Mouse (Mus musculus): ENCODE measurements at regions not wholly inside any gene's neighbourhood (a gene's known extent, or its start where the extent isn't known, plus 50 kb on each side); places are given as distances from the start of the nearest gene placed in this dataset.
A peak's percentile ranks its signal among the peaks of the same experiment; 100 is the strongest.

GRCm38 (mm10) chr5:18087919-18088445 is 125.6 kb downstream of the Gnat3 start:
- peaks cover 3 to 5% of the 10 kb centered on the region in 2 experiments; a peak in 2 of 4 replicates for H3K4me1 ChIP-seq (ENCODE audit: control insufficient read depth in 1 of 2, insufficient read depth in 2 of 2)
- H3K27ac ChIP-seq (ENCODE audit: insufficient read depth, low read depth) = no peak overlapping the region
- H3K4me2 ChIP-seq (ENCODE audit: insufficient read depth, low read depth, poor library complexity, severe bottlenecking) = peak overlapping the region; percentile 62
- peak; percentile 82 for DNase-seq (ENCODE audit: extremely low read depth)
- in situ Hi-C loops (cut with MboI; ENCODE audit: low pct_ligation_motif_present, low pct_unique_long_range_greater_than_20kb, low sequenced_read_pairs) (loop anchor here (25.0 kb wide), 1 partner anchor 349 kb away; no protein-coding TSS in a partner anchor), dilution Hi-C loops (cut with MboI; ENCODE audit: extremely low pct_ligation_motif_present, extremely low pct_unique_long_range_greater_than_20kb, low sequenced_read_pairs) (no loop called here)
- no peak overlapping the region for H3K4me3 ChIP-seq (replicated peaks in 1 of 3; ENCODE audit: low read depth in 2 of 3, low read length in 2 of 3, poor library complexity in 1 of 3)
- H3K27me3 ChIP-seq (replicated peaks) = no peaks in the 10 kb centered on the region
- no peaks in the 10 kb centered on the region for H3K9me3 ChIP-seq (replicated peaks; ENCODE audit: low read length)
- H3K9ac ChIP-seq (ENCODE audit: insufficient read depth, low read depth) = no peak overlapping the region
- no peaks in the 10 kb centered on the region for H3K79me2 ChIP-seq (replicated peaks; ENCODE audit: control insufficient read depth, extremely low read depth, insufficient read depth, poor library complexity, severe bottlenecking)
- no peaks in the 10 kb centered on the region for H3K36me3 ChIP-seq (replicated peaks in 1 of 2; ENCODE audit: control insufficient read depth in 1 of 2, insufficient read depth in 1 of 2, low read length in 1 of 2)
- TF ChIP-seq JUND (conservative IDR thresholded peaks at IDR 0.05; ENCODE audit: low read depth, low read length) (0 out of 2 replicates have a peak, but pooled peaks have one; percentile 15), CTCF (conservative IDR thresholded peaks at IDR 0.05 in 1 of 2, IDR thresholded peaks at IDR 0.05 in 1 of 2; ENCODE audit: low read depth in 2 of 2, low read length in 2 of 2) (peak; percentile 55 to 69; a peak in 3 of 4 replicates), MEF2A (IDR thresholded peaks at IDR 0.05; ENCODE audit: borderline replicate concordance, low read depth, low read length) (0 out of 2 replicates have a peak, but pooled peaks have one; percentile 20), RAD21 (IDR thresholded peaks at IDR 0.05; ENCODE audit: low read depth, low read length) (peak; percentile 19), HCFC1 (IDR thresholded peaks at IDR 0.05; ENCODE audit: low read depth, low read length) (no peak), SMC3 (IDR thresholded peaks at IDR 0.05; ENCODE audit: low read depth, low read length) (peak; percentile 60), POLR2A (IDR thresholded peaks at IDR 0.05; ENCODE audit: low read depth, low read length) (no peak)

GRCm38 (mm10) chr5:18089956-18090355 is 127.6 kb downstream of the Gnat3 start:
- no peak overlapping the region for H3K9ac ChIP-seq (ENCODE audit: insufficient read depth, low read depth)
- H3K4me1 ChIP-seq (ENCODE audit: control insufficient read depth in 1 of 2, insufficient read depth in 2 of 2) = 0 out of 4 replicates have a peak, but pooled peaks cover 0 to 5% of the 10 kb centered on the region in 2 experiments
- no peaks in the 10 kb centered on the region for H3K79me2 ChIP-seq (replicated peaks; ENCODE audit: control insufficient read depth, extremely low read depth, insufficient read depth, poor library complexity, severe bottlenecking)
- H3K36me3 ChIP-seq (replicated peaks in 1 of 2; ENCODE audit: control insufficient read depth in 1 of 2, insufficient read depth in 1 of 2, low read length in 1 of 2) = no peaks in the 10 kb centered on the region
- TF ChIP-seq POLR2AphosphoS2 (IDR thresholded peaks at IDR 0.05; ENCODE audit: low read depth, low read length) (no peak), RCOR1 (conservative IDR thresholded peaks at IDR 0.05; ENCODE audit: low read depth, low read length) (no peak), ZC3H11A (IDR thresholded peaks at IDR 0.05; ENCODE audit: low read depth, low read length) (no peak), EP300 (IDR thresholded peaks at IDR 0.05; ENCODE audit: low read length) (no peak), KAT2A (IDR thresholded peaks at IDR 0.05; ENCODE audit: insufficient replicate concordance, low read length) (no peak), JUN (IDR thresholded peaks at IDR 0.05; ENCODE audit: insufficient read depth, low read depth, low read length) (no peak), SIN3A (IDR thresholded peaks at IDR 0.05; ENCODE audit: low read length) (no peak), TCF12 (IDR thresholded peaks at IDR 0.05; ENCODE audit: low read depth, low read length) (no peak), ZMIZ1 (IDR thresholded peaks at IDR 0.05; ENCODE audit: low read depth, low read length) (no peak), USF2 (conservative IDR thresholded peaks at IDR 0.05; ENCODE audit: low read depth, low read length) (no peak), SMC3 (IDR thresholded peaks at IDR 0.05; ENCODE audit: low read depth, low read length) (no peak), MAFK (IDR thresholded peaks at IDR 0.05; ENCODE audit: insufficient replicate concordance, low read length) (no peak), ETS1 (conservative IDR thresholded peaks at IDR 0.05; ENCODE audit: low read depth, low read length) (no peak), IRF4 (IDR thresholded peaks at IDR 0.05; ENCODE audit: low read depth, low read length) (no peak), TBP (conservative IDR thresholded peaks at IDR 0.05; ENCODE audit: low read depth, low read length) (no peak), MXI1 (IDR thresholded peaks at IDR 0.05; ENCODE audit: low read depth, low read length) (no peak), BHLHE40 (IDR thresholded peaks at IDR 0.05; ENCODE audit: low read depth, low read length) (no peak), CHD2 (IDR thresholded peaks at IDR 0.05; ENCODE audit: low read length) (no peak), USF1 (IDR thresholded peaks at IDR 0.05; ENCODE audit: low read depth, low read length) (no peak), MEF2A (IDR thresholded peaks at IDR 0.05; ENCODE audit: borderline replicate concordance, low read depth, low read length) (no peak)
- H3K27ac ChIP-seq (ENCODE audit: insufficient read depth, low read depth) = no peak overlapping the region
- in situ Hi-C loops (cut with MboI; ENCODE audit: low pct_ligation_motif_present, low pct_unique_long_range_greater_than_20kb, low sequenced_read_pairs) = loop anchor here (25.0 kb wide), 1 partner anchor 347 kb away; no protein-coding TSS in a partner anchor
- H3K4me2 ChIP-seq (ENCODE audit: insufficient read depth, low read depth, poor library complexity, severe bottlenecking) = no peak overlapping the region
- H3K27me3 ChIP-seq (replicated peaks) = no peaks in the 10 kb centered on the region
- dilution Hi-C loops (cut with MboI; ENCODE audit: extremely low pct_ligation_motif_present, extremely low pct_unique_long_range_greater_than_20kb, low sequenced_read_pairs) = no loop called here
- no peak for DNase-seq (ENCODE audit: extremely low read depth)
- no peaks in the 10 kb centered on the region for H3K9me3 ChIP-seq (replicated peaks; ENCODE audit: low read length)
- no peak overlapping the region for H3K4me3 ChIP-seq (replicated peaks in 1 of 3; ENCODE audit: low read depth in 2 of 3, low read length in 2 of 3, poor library complexity in 1 of 3)
